Mouse (Mus musculus) hindbrain, embryonic 11.5 days (tissue): Measurements from ENCODE around the gene Rpl37. TPM values are rescaled to one million over a fixed set of nuclear protein-coding genes. Genes with fewer than 3 reads are reported as not detected.
"Not testable (repeated sequence)": the region's sequence is repeated elsewhere in the genome, so short reads cannot be mapped to it uniquely, and the experiment has no call there.

Source experiments
- ATAC-seq: fragments of 200-750 bp; cut with Nextera tagmentation; 2 replicates; pipeline ENCODE4 v1.8.0; 2017; ENCODE audit warnings: mild to moderate bottlenecking, moderate TSS enrichment, moderate library complexity; ENCODE audit not compliant: low FRiP score
- DNase-seq: peaks from one replicate; pipeline ENCODE4 v3.0.0-alpha.2; 2015; ENCODE audit warnings: low spot score
- H3K27ac ChIP-seq: fragments of 300-500 bp; sonication (generic); 2 replicates; pipeline ENCODE4 v1.5.1; 2014; ENCODE audit warnings: mild to moderate bottlenecking, low read depth, low read length
- H3K27me3 ChIP-seq: fragments of 300-500 bp; sonication (generic); 2 replicates; pipeline ENCODE4 v1.6.1; 2014; ENCODE audit warnings: mild to moderate bottlenecking, low read length, moderate library complexity, mixed read lengths; ENCODE audit not compliant: control insufficient read depth, insufficient read depth
- H3K36me3 ChIP-seq: fragments of 300-500 bp; sonication (generic); 2 replicates; pipeline ENCODE4 v1.6.1; 2014; ENCODE audit warnings: mild to moderate bottlenecking, low read length, moderate library complexity, mixed read lengths; ENCODE audit not compliant: control insufficient read depth, insufficient read depth
- H3K4me1 ChIP-seq: fragments of 300-500 bp; sonication (generic); replicated peaks from 2 replicates; pipeline ENCODE4 v1.6.1; 2014; ENCODE audit warnings: low read length, mixed read lengths; ENCODE audit not compliant: control insufficient read depth, insufficient read depth
- H3K4me2 ChIP-seq: fragments of 300-500 bp; sonication (generic); replicated peaks from 2 replicates; pipeline ENCODE4 v1.6.1; 2014; ENCODE audit warnings: mild to moderate bottlenecking, low read depth, low read length
- H3K4me3 ChIP-seq: fragments of 300-500 bp; sonication (generic); 2 replicates; pipeline ENCODE4 v1.5.1; 2014; ENCODE audit warnings: low read depth, low read length
- H3K9ac ChIP-seq: fragments of 300-500 bp; sonication (generic); 2 replicates; pipeline ENCODE4 v1.6.1; 2014; ENCODE audit warnings: low read depth, low read length
- H3K9me3 ChIP-seq: fragments of 300-500 bp; sonication (generic); 2 replicates; pipeline ENCODE4 v1.6.1; 2016; ENCODE audit warnings: low read length; ENCODE audit not compliant: control insufficient read depth
- WGBS: fragments of 180-500 bp; shearing (Covaris S2); extraction: QIAGEN DNeasy Blood & Tissue Kit; methylation state at CpG from one replicate; pipeline ENCODE4 v1.1.7; 2014; 5-methylcytosine and 5-hydroxymethylcytosine counted together
- polyA plus RNA-seq: library from polyadenylated mRNA; unstranded; fragments of >200 nt; fragmentation: Nextera tagmentation; extraction: Ambion mirVana; gene quantifications from 2 replicates; pipeline ENCODE4 v1.2.1, GENCODE M21; 2014

Gene Rpl37
- polyA plus RNA-seq, 1 experiment from 2014 or later, result 496 TPM

GRCm38 (mm10) chr15:5130887-5131668, 14.6 kb downstream of the Rpl37 start:
- H3K27me3 ChIP-seq, H3K9me3 ChIP-seq, H3K27ac ChIP-seq, DNase-seq, H3K4me3 ChIP-seq, H3K4me2 ChIP-seq, H3K4me1 ChIP-seq, ATAC-seq, H3K9ac ChIP-seq, H3K36me3 ChIP-seq: not testable (repeated sequence)
- 95% methylated on average over 14 of the region's 14 CpGs for WGBS

GRCm38 (mm10) chr15:5133301-5133700, 16.9 kb downstream of the Rpl37 start:
- Histone ChIP-seq H3K4me3 (no peak overlapping the region), H3K4me1 (no peaks in the 10 kb centered on the region), H3K9ac (no peak overlapping the region), H3K27ac (no peak overlapping the region), H3K27me3 (no peaks in the 10 kb centered on the region), H3K36me3 (no peaks in the 10 kb centered on the region), H3K9me3 (no peaks in the 10 kb centered on the region), H3K4me2 (no peak overlapping the region)
- ATAC-seq (no peak), DNase-seq (no peak)
- 65% methylated on average over 3 of the region's 3 CpGs for WGBS

GRCm38 (mm10) chr15:5134179-5134578, 17.7 kb downstream of the Rpl37 start:
- no peaks in the 10 kb centered on the region for H3K27me3 ChIP-seq
- ATAC-seq (no peak), DNase-seq (no peak)
- no peaks in the 10 kb centered on the region for H3K9me3 ChIP-seq
- 63% methylated on average over 3 of the region's 3 CpGs for WGBS
- no peak overlapping the region for H3K9ac ChIP-seq
- no peaks in the 10 kb centered on the region for H3K4me1 ChIP-seq
- H3K27ac ChIP-seq, result no peak overlapping the region
- no peak overlapping the region for H3K4me3 ChIP-seq
- no peaks in the 10 kb centered on the region for H3K36me3 ChIP-seq
- H3K4me2 ChIP-seq, result no peak overlapping the region

DNA sequence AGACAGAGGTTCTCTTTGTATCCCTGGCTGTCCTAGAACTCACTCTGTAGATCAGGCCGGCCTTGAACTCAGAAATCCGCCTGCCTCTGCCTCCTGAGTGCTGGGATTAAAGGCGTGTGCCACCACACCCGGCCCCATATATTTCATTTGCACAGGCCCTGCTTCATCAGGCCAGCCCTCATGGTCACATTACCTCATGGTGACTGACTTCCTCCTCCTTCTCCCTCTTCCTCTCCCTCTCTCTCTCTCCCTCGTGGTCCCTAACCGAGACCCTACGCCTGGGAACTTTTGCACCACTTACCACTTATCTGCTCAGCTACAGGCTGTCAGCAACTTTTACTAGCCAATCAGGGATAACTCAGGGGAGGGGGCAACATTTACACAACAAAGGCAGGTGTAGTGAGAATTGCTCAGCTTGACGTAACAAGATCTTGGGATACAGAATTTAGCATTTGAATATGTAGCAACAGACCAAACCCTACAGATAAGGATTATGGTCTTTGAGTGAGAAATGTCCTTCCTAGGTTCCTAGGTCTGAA, 18.6 kb downstream of the Rpl37 start:
- DNase-seq, result no peak
- Histone ChIP-seq H3K4me2 (no peak overlapping the region), H3K4me1 (no peaks in the 10 kb centered on the region), H3K27me3 (no peaks in the 10 kb centered on the region), H3K36me3 (no peaks in the 10 kb centered on the region), H3K9me3 (no peaks in the 10 kb centered on the region), H3K4me3 (no peak overlapping the region), H3K9ac (no peak overlapping the region), H3K27ac (no peak overlapping the region)
- ATAC-seq, result no peak
- 81% methylated on average over 8 of the region's 8 CpGs for WGBS

- no peaks in the 10 kb centered on the region for H3K4me1 ChIP-seq
- no peaks in the 10 kb centered on the region for H3K9me3 ChIP-seq
- no peak overlapping the region for H3K4me3 ChIP-seq
- no peak overlapping the region for H3K4me2 ChIP-seq
- no peaks in the 10 kb centered on the region for H3K27me3 ChIP-seq
- 89% methylated on average over 9 of the region's 9 CpGs for WGBS
- no peak for DNase-seq
- no peak overlapping the region for H3K27ac ChIP-seq
- no peak overlapping the region for H3K9ac ChIP-seq
- no peaks in the 10 kb centered on the region for H3K36me3 ChIP-seq
- ATAC-seq, result no peak
These were observed 21.8 kb downstream of the Rpl37 start for GRCm38 (mm10) chr15:5138021-5138856.

GRCm38 (mm10) chr15:5139366-5139765, 22.9 kb downstream of the Rpl37 start:
- 90% methylated on average over 2 of the region's 2 CpGs for WGBS
- no peak overlapping the region for H3K4me3 ChIP-seq
- H3K4me1 ChIP-seq, result no peaks in the 10 kb centered on the region
- no peak overlapping the region for H3K9ac ChIP-seq
- H3K9me3 ChIP-seq, result no peaks in the 10 kb centered on the region
- no peak overlapping the region for H3K4me2 ChIP-seq
- DNase-seq, result no peak
- no peaks in the 10 kb centered on the region for H3K27me3 ChIP-seq
- H3K36me3 ChIP-seq, result no peaks in the 10 kb centered on the region
- H3K27ac ChIP-seq, result no peak overlapping the region
- ATAC-seq, result no peak

DNA sequence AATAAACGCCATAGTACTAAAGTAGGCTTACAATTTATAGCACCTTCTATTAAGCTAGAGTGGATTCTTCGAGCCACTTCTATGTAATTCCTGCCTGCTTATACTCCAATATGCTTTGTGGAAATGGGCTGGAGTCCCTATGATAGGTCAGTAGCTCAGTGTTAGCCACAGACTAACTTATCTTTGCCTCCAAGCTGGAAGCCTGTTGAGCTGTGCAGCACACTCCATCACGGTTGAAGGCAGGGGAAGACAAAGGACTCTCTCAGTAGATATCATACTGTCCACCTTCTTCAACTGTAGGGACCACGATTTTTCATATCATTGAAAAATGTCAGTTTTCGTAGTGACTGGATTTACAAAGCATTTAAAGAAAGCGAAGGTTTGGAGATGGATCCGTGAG, 23.4 kb downstream of the Rpl37 start:
- H3K4me3 ChIP-seq, result no peak overlapping the region
- 90% methylated on average over 7 of the region's 7 CpGs for WGBS
- H3K4me2 ChIP-seq, result no peak overlapping the region
- no peak overlapping the region for H3K27ac ChIP-seq
- H3K27me3 ChIP-seq, result no peaks in the 10 kb centered on the region
- no peaks in the 10 kb centered on the region for H3K4me1 ChIP-seq
- H3K9me3 ChIP-seq, result no peaks in the 10 kb centered on the region
- no peaks in the 10 kb centered on the region for H3K36me3 ChIP-seq
- ATAC-seq (no peak), DNase-seq (no peak)
- H3K9ac ChIP-seq, result no peak overlapping the region

GRCm38 (mm10) chr15:5140357-5140756, 23.9 kb downstream of the Rpl37 start:
- H3K4me2 ChIP-seq, result no peak overlapping the region
- no peak overlapping the region for H3K9ac ChIP-seq
- H3K36me3 ChIP-seq, result no peaks in the 10 kb centered on the region
- no peaks in the 10 kb centered on the region for H3K27me3 ChIP-seq
- ATAC-seq (no peak), DNase-seq (no peak)
- H3K4me1 ChIP-seq, result no peaks in the 10 kb centered on the region; the same call in 1 of the 2 replicates
- no peaks in the 10 kb centered on the region for H3K9me3 ChIP-seq
- H3K27ac ChIP-seq, result no peak overlapping the region
- no peak overlapping the region for H3K4me3 ChIP-seq
